Mouse (Mus musculus) heart, postnatal 4 days (tissue): ENCODE data around the gene Hook2. TPM values are rescaled to one million over a fixed set of nuclear protein-coding genes. Genes with fewer than 3 reads are reported as not detected.

Source experiments
- DNase-seq: peaks from one replicate; pipeline ENCODE4 v3.0.0; 2021
- total RNA-seq, 2 experiments: library from RNA; stranded (reverse); gene quantifications; 2 replicates each; pipeline ENCODE4 v1.2.3; 2021

The Hook2 gene
- total RNA-seq, 2 experiments from 2014 or later = 2.2 to 2.6 TPM

DNA sequence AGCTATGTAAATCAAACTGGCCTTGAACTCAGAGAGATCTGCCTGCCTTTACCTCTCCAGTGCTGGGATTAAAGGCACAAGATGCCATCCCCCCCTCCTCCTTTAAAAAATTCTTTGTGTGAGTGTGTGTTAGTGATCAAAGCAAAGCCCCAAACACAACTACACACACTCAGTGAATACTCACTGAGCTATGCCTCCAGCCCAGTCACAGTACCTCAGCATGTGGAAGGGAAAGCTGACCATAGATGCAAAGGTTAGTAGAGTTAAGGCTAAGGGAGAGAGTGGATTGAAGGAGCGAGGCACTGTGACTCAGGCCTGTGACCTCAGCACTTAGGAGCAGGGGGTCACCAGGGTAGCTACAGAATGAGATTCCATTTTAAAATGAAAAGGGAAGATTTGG, 17.3 kb upstream of the Hook2 start:
- no peak for DNase-seq

GRCm38 (mm10) chr8:84973803-84974542, 16.4 kb upstream of the Hook2 start:
- peak; percentile 71 for DNase-seq

- no peak for DNase-seq
Measured at GRCm38 (mm10) chr8:84974543-84975142, 15.8 kb upstream of the Hook2 start.

DNA sequence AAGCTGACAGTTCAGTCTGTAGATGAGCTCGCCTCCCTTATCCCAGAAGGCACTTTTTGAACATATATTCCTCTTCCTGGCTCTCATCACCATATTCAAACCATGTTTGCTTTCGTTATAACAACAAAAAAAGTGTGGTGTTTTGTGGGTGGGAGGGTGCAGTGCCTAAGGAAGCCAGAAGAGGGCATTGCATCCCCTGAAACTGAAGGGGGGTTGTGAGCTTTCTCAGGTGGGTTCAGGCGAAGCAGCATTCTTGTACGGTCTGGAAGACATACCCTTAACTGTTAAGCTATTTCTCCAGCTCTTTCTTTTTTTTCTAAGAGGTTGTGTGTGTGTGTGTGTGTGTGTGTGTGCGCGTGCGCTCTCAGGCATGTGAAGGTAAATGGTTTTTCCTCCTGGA, 15.0 kb upstream of the Hook2 start:
- peak; percentile 83 for DNase-seq

GRCm38 (mm10) chr8:84976031-84976762, 14.2 kb upstream of the Hook2 start:
- peak; percentile 97 for DNase-seq

DNA sequence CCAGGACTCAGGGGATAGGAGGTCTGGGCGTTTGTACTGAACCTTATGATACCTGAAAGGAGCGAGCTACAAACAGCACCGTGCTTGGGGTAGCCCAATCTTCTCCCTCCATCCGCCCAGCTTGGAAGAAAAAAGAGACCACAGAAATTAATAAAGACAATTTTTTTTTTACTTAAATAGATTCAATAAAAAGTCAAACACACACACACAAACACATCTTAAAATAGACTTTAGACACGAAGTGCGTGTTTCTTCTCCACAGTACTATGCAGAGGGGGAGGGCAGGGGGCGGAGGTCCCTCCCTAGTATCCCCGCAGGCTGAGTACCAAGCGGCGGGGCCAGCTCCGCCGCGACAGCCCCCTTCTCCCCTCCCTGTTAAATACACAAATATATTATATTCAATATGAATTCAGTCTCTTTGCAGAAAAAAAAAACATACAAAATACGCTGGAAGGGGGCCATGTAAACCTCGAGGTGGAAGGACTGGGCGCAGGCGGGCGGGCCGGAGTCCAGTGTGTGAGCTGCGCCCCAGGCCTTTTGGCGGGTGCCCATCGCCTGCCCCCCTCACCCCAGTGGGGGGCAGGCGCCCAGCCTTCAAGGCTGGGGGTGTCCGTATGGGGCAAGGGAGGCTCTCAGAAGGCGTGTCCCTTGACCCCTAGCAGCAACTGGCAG, 13.5 kb upstream of the Hook2 start:
- DNase-seq = no peak

DNA sequence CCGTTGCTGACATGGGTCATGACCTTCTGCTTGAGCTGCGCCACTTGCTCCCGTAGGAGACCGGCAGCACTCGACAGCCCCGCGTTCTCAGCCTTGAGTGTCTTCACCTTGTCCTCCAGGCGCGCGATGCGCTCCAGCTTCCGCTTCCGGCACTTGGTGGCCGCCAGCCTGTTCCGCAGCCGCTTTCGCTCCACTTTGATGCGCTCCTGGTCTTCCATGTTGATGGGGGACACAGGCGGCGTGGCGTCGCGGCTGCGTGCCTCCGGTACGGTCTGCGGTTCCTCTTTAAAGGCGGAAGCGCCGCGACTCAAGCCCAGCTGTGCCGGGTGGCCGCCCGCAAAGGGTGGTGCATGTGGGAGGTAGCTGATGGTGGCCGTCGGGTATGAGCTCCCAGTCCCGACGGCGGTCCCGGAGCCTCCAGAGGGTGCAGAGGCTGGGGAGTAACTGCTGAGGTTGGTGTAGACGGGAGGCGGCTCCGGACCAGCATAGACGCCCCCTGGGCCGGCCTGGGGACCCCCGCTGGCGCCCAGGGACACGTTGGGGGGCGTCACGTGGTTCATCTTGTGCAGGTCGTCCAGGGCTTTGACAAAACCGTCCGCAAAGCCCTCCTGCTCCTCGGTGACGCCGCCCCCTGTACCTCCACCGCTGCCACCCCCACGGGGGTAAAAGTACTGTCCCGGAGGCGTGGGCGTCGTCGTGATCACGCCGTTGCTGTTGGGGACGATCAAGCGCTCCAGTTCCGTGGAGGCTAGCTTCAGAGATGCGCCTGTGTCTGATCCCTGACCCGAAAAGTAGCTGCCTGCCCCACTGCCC, 12.8 kb upstream of the Hook2 start:
- DNase-seq = peak; percentile 71

GRCm38 (mm10) chr8:84978248-84978940, 12.0 kb upstream of the Hook2 start, which contains the start of gene Junb:
Junb (minus strand) TSS chr8:84978718.
- DNase-seq = peak; percentile 95

DNA sequence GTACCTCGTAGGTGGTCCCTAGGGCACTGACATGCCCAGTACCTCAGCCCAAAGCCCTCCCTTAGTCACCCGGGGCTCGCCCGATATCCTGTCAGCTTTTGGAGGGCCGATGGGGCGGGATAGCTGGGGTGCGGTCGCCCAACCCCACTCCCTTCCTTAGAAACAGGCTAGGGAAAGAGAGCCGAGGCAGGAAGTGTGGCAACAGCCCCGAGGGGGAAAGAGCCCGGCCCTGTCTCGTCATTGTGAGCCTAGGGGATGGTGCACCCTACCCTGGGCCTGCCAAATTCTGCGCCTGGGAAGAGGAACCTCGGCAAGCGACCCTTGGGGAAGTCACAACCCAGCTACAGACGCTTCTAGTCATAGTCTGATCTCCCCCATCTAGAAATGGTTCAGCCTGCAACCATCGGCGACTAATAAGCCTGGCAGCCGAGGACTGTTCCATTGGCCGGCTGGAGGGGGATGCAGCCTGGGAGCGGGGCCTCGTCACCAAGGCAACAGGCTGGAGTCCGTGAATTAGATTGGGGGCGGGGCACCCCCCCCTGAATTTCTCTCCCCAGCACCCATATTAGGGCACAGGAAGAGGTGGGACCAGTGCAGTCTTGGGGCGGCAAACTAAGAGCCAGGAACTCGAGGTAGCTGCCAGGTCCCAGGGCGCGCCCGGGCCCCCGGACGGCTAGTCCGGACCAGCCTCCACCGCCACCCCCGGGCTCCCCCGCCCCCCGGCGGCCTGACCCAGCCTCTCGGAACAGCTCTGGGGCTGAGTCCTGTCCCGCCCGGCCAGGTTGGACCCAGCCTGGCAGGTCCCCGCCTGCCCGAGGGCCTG, 10.6 kb upstream of the Hook2 start:
- peak; percentile 93 for DNase-seq

DNA sequence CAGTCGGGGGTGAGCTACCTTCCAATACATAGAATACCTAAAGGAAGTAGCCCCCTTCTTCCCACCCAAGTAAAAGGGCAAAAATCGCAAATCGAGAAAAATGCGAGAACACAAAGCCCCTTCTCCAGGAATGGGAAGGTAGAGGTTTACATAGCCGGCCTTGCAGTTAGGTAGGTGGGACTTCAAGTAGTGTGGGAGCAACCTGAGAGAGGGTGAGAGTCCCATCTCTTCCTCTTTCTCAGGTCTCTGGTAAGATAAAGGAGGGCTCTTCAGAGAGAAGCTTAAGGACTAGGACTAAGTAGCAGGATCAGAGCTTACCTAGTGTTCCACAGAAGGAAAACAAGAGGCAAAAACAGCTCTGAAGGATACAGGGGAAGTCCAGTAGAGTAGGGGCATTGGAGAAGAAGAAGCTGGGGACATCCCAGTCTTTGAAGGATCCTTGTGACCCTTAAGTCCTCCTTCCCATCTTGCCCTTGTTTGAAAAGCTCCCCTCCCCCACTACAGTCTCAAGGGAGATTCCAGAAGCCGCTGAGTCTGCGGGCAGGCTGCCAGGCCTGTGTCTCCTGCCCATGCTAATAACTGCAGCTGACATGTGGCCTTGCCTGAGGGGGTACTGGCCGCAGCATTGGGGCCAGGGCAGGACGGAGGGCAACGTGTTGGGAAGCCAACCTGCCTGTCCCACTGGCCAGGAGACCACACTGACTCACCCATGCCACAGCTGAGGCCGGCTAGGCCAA, 9.6 kb upstream of the Hook2 start:
- peak; percentile 86 for DNase-seq

- peak; percentile 13 for DNase-seq
Measured at GRCm38 (mm10) chr8:84981644-84982498, 8.5 kb upstream of the Hook2 start.

DNA sequence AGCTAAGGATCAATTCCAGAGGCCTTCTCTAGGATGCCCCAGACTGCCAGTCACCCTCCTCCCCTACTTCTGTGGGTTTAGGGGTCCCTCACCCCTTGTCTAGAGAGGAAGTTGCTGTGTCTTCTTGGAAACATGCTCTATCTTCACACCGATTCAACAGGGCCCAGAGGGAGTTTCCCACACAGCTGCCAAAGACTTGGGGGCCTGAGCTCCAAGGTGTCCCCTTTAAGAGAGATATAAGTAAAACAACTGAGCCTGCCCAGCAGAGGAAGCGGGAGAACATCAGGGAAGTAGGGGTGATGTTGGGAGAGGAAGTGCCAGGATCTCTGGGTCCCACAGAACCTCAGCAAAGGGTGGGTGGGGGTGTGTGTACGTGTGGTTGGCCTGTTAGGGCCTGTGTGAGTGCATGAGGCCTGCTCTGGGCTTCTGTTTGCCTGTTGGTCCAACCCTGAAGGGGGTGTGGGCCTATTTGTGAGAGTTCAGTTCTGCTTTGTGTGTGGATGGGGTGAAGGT, 7.8 kb upstream of the Hook2 start:
- no peak for DNase-seq

GRCm38 (mm10) chr8:84984294-84985048, 5.9 kb upstream of the Hook2 start:
- peak; percentile 48 for DNase-seq

- DNase-seq = no peak
Measured at GRCm38 (mm10) chr8:84985049-84985683, 5.2 kb upstream of the Hook2 start.

DNA sequence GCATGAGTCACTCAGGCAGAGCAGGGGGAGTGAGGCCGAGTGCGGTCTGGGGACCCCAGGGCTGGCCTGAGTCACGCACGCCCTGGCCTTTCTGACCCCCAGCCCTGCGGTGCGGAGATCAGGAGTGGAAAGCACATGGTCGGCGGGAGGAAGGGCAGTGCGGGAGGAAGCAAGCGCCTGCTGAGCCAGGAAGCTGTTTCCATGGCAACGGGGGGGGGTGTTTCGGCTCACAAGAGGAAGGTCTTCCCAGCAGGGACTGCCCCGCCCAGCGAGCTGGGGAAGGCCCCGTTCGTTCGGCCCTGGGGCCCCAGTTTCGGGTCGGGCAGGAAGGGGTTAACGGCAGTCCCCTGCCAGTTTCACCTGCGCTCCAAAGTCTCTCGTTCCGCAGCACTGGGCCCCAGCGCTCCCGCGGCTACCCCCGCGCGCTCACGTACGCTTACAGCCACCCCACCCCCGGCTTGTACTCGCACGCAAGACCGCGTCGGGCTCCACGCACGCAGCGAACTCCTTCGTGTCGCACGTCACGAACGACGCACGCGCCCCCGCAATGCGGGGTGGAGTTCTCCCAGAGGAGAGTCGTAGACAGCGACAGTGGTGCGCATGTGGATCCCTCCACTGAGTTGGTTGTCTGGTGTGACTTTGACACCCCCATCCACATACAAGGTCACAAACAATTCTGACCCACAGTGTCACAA, 4.6 kb upstream of the Hook2 start:
- DNase-seq = peak; percentile 89

DNA sequence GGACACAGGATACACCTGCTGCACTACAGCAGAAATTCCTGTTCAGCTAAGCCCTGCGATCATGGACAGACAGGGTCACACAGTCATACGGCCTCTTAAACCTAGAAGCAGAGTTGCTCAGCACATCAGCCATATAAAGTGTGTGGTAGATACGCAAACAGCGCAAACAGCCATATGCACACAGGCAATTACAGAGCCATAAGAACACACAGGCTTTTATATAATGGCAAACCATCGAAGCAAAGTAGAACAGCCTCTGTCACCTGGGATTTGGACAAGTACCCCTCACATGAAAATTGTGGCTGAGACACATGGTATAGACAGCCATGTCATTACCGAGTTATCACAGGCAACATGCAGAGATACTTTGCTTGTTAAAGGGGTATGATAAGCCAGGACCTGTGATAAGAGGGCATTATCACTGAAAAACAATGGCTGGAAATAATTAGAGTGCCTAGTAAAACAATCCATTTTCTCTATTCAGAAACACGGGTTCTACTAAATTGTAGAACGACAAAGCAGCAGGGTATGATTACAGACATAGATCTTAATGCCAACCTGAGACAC, 3.9 kb upstream of the Hook2 start:
- DNase-seq = no peak
